Mouse (Mus musculus): ENCODE measurements around the gene Plod2. TPM values are rescaled to one million over a fixed set of nuclear protein-coding genes. Genes with fewer than 3 reads are reported as not detected.

The Plod2 gene
- polyA plus RNA-seq, 1 experiment = 19.4 TPM

- peak; percentile 79 for DNase-seq (ENCODE audit: low read depth)
- TF ChIP-seq CTCF (IDR thresholded peaks at IDR 0.05; ENCODE audit: borderline replicate concordance, extremely low read depth, insufficient read depth, insufficient read length) = peak; percentile 32; the same call in 1 of the 2 replicates
- 0 out of 2 replicates have a peak, but pooled peaks have one; percentile 10 for TF ChIP-seq POLR2A (IDR thresholded peaks at IDR 0.05; ENCODE audit: borderline replicate concordance, extremely low read depth, insufficient read depth, insufficient read length, poor library complexity, severe bottlenecking)
Measured at GRCm38 (mm10) chr9:92542591-92543416, 781 bp downstream of the Plod2 start.

GRCm38 (mm10) chr9:92544146-92544545 is 2.1 kb downstream of the Plod2 start:
- TF ChIP-seq POLR2A (IDR thresholded peaks at IDR 0.05; ENCODE audit: borderline replicate concordance, extremely low read depth, insufficient read depth, insufficient read length, poor library complexity, severe bottlenecking) (no peak), CTCF (IDR thresholded peaks at IDR 0.05; ENCODE audit: borderline replicate concordance, extremely low read depth, insufficient read depth, insufficient read length) (no peak)
- DNase-seq (ENCODE audit: low read depth) = no peak

GRCm38 (mm10) chr9:92545021-92545420 is 3.0 kb downstream of the Plod2 start:
- DNase-seq (ENCODE audit: low read depth) = no peak
- TF ChIP-seq CTCF (IDR thresholded peaks at IDR 0.05; ENCODE audit: borderline replicate concordance, extremely low read depth, insufficient read depth, insufficient read length) (no peak), POLR2A (IDR thresholded peaks at IDR 0.05; ENCODE audit: borderline replicate concordance, extremely low read depth, insufficient read depth, insufficient read length, poor library complexity, severe bottlenecking) (no peak)

- DNase-seq (ENCODE audit: low read depth) = no peak
- no peak for TF ChIP-seq POLR2A (IDR thresholded peaks at IDR 0.05; ENCODE audit: borderline replicate concordance, extremely low read depth, insufficient read depth, insufficient read length, poor library complexity, severe bottlenecking)
- TF ChIP-seq CTCF (IDR thresholded peaks at IDR 0.05; ENCODE audit: borderline replicate concordance, extremely low read depth, insufficient read depth, insufficient read length) = no peak
Measured at GRCm38 (mm10) chr9:92546446-92546845, 4.4 kb downstream of the Plod2 start.

- no peak for TF ChIP-seq POLR2A (IDR thresholded peaks at IDR 0.05; ENCODE audit: borderline replicate concordance, extremely low read depth, insufficient read depth, insufficient read length, poor library complexity, severe bottlenecking)
- TF ChIP-seq CTCF (IDR thresholded peaks at IDR 0.05; ENCODE audit: borderline replicate concordance, extremely low read depth, insufficient read depth, insufficient read length) = no peak
Measured at GRCm38 (mm10) chr9:92547106-92547505, 5.1 kb downstream of the Plod2 start.

GRCm38 (mm10) chr9:92547821-92548220 is 5.8 kb downstream of the Plod2 start:
- TF ChIP-seq CTCF (IDR thresholded peaks at IDR 0.05; ENCODE audit: borderline replicate concordance, extremely low read depth, insufficient read depth, insufficient read length) (no peak), POLR2A (IDR thresholded peaks at IDR 0.05; ENCODE audit: borderline replicate concordance, extremely low read depth, insufficient read depth, insufficient read length, poor library complexity, severe bottlenecking) (no peak)
- DNase-seq (ENCODE audit: low read depth) = no peak

More at GRCm38 (mm10) chr9:92547106-92547505, 5.1 kb downstream of the Plod2 start:
- DNase-seq (ENCODE audit: low read depth) = no peak

- no peak for DNase-seq (ENCODE audit: low read depth)
- TF ChIP-seq POLR2A (IDR thresholded peaks at IDR 0.05; ENCODE audit: borderline replicate concordance, extremely low read depth, insufficient read depth, insufficient read length, poor library complexity, severe bottlenecking) (no peak), CTCF (IDR thresholded peaks at IDR 0.05; ENCODE audit: borderline replicate concordance, extremely low read depth, insufficient read depth, insufficient read length) (no peak)
Measured at GRCm38 (mm10) chr9:92548603-92549002, 6.6 kb downstream of the Plod2 start.

GRCm38 (mm10) chr9:92549811-92550490 is 7.9 kb downstream of the Plod2 start:
- no peak for TF ChIP-seq POLR2A (IDR thresholded peaks at IDR 0.05; ENCODE audit: borderline replicate concordance, extremely low read depth, insufficient read depth, insufficient read length, poor library complexity, severe bottlenecking)
- no peak for TF ChIP-seq CTCF (IDR thresholded peaks at IDR 0.05; ENCODE audit: borderline replicate concordance, extremely low read depth, insufficient read depth, insufficient read length)
- no peak for DNase-seq (ENCODE audit: low read depth)

GRCm38 (mm10) chr9:92550981-92551380 is 9.0 kb downstream of the Plod2 start:
- no peak for DNase-seq (ENCODE audit: low read depth)
- TF ChIP-seq CTCF (IDR thresholded peaks at IDR 0.05; ENCODE audit: borderline replicate concordance, extremely low read depth, insufficient read depth, insufficient read length) = no peak
- TF ChIP-seq POLR2A (IDR thresholded peaks at IDR 0.05; ENCODE audit: borderline replicate concordance, extremely low read depth, insufficient read depth, insufficient read length, poor library complexity, severe bottlenecking) = no peak

- DNase-seq (ENCODE audit: low read depth) = no peak
- TF ChIP-seq CTCF (IDR thresholded peaks at IDR 0.05; ENCODE audit: borderline replicate concordance, extremely low read depth, insufficient read depth, insufficient read length) (no peak), POLR2A (IDR thresholded peaks at IDR 0.05; ENCODE audit: borderline replicate concordance, extremely low read depth, insufficient read depth, insufficient read length, poor library complexity, severe bottlenecking) (no peak)
Measured at GRCm38 (mm10) chr9:92551666-92552065, 9.6 kb downstream of the Plod2 start.

- TF ChIP-seq CTCF (IDR thresholded peaks at IDR 0.05; ENCODE audit: borderline replicate concordance, extremely low read depth, insufficient read depth, insufficient read length) (no peak), POLR2A (IDR thresholded peaks at IDR 0.05; ENCODE audit: borderline replicate concordance, extremely low read depth, insufficient read depth, insufficient read length, poor library complexity, severe bottlenecking) (no peak)
- no peak for DNase-seq (ENCODE audit: low read depth)
Measured at GRCm38 (mm10) chr9:92552691-92553090, 10.7 kb downstream of the Plod2 start.

Measured in brain, embryonic 14.5 days (tissue).